7 mouse cellular contexts compared by ENCODE assay signal in the genomic region with DNA sequence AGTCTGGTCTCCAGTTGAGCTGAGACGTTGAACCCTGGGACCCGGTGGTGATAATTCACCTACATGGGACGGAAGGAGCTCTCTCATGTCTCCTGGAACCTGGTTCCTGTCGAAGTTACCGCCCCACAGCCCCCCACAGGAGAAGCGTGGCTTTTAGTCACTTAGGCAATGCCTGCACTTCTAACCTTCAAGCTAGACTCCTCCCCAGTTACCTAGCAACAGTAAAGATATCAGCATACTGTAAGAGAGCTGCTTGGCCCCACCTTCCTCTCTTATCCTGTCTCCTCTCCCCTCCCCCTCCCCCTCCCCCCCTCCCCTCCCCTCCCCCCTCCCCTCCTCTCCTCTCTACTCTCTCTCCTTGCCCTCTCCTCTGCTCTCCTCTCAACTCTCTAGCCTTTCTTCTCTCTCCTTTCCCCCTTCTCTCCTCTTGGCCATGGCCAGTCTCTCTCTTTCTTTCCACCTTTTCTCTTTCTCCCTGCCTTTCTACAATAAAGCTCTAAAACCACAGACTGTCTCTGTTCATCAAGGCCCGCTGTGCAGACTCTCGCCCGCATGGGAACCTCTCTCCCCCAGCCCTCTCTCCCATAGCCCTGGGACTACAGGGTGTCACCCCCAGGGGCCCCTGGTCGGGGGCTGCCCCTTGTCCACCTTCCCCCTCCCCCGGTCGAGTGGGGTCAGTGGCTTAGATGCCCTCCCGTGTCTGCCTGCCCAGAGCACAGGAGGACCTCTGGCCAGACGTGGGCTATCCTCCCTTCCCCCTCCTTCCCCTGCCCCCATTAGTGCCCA.
DNase-seq lines count a peak whose midpoint lies in the region; ATAC-seq and TF ChIP-seq lines count a peak whose summit lies in the region.

No protein-coding gene starts in this region.

- no peak overlapping the region for H3K4me2 ChIP-seq in kidney, postnatal 0 days (ENCODE audit: low read length)
- no peak overlapping the region for H3K4me2 ChIP-seq in kidney, embryonic 14.5 days (replicated peaks; ENCODE audit: low read depth, low read length)
- H3K4me2 ChIP-seq in forebrain, embryonic 15.5 days (replicated peaks): no peak overlapping the region
- no peak overlapping the region for H3K4me2 ChIP-seq in neural tube, embryonic 14.5 days (ENCODE audit: low read depth, low read length)

- H3K9me3 ChIP-seq in kidney, postnatal 0 days (replicated peaks; ENCODE audit: low read length): no peaks in the 10 kb centered on the region
- H3K9me3 ChIP-seq in kidney, embryonic 14.5 days (ENCODE audit: control insufficient read depth, low read length): no peaks in the 10 kb centered on the region
- H3K9me3 ChIP-seq in forebrain, embryonic 15.5 days: no peaks in the 10 kb centered on the region
- H3K9me3 ChIP-seq in neural tube, embryonic 14.5 days (ENCODE audit: control insufficient read depth, low read length): no peaks in the 10 kb centered on the region

- H3K27ac ChIP-seq in kidney, postnatal 0 days: no peak overlapping the region
- no peak overlapping the region for H3K27ac ChIP-seq in kidney, embryonic 14.5 days (ENCODE audit: low read depth, low read length)
- no peak overlapping the region for H3K27ac ChIP-seq in forebrain, embryonic 15.5 days (replicated peaks)
- no peak overlapping the region for H3K27ac ChIP-seq in neural tube, embryonic 14.5 days (ENCODE audit: low read depth, low read length)
- no peak overlapping the region for H3K27ac ChIP-seq in gastrocnemius, adult 2 months

- intact Hi-C loops in gastrocnemius, adult 2 months (cut with DNase I): no loop called here

- H3K27me3 ChIP-seq in kidney, postnatal 0 days (ENCODE audit: insufficient read depth, low read length): no peaks in the 10 kb centered on the region
- no peaks in the 10 kb centered on the region for H3K27me3 ChIP-seq in kidney, embryonic 14.5 days (ENCODE audit: control insufficient read depth, insufficient read depth, low read length)
- no peaks in the 10 kb centered on the region for H3K27me3 ChIP-seq in forebrain, embryonic 15.5 days
- H3K27me3 ChIP-seq in neural tube, embryonic 14.5 days (ENCODE audit: control insufficient read depth, insufficient read depth, low read length): no peaks in the 10 kb centered on the region

- H3K4me1 ChIP-seq in kidney, postnatal 0 days (replicated peaks; ENCODE audit: insufficient read depth, low read length): no peaks in the 10 kb centered on the region
- H3K4me1 ChIP-seq in kidney, embryonic 14.5 days (ENCODE audit: control insufficient read depth, insufficient read depth, low read length): no peaks in the 10 kb centered on the region
- H3K4me1 ChIP-seq in forebrain, embryonic 15.5 days: no peaks in the 10 kb centered on the region
- H3K4me1 ChIP-seq in neural tube, embryonic 14.5 days (ENCODE audit: control insufficient read depth, insufficient read depth, low read length): no peaks in the 10 kb centered on the region

- ATAC-seq in kidney, postnatal 0 days (replicated peaks; ENCODE audit: low FRiP score, low read depth): peak; percentile 63; the same call in 1 of the 2 replicates
- no peak for ATAC-seq in kidney, embryonic 14.5 days (ENCODE audit: low FRiP score, low TSS enrichment)
- ATAC-seq in forebrain, embryonic 15.5 days (replicated peaks): peak; percentile 53; the same call in 1 of the 2 replicates
- ATAC-seq in neural tube, embryonic 14.5 days (ENCODE audit: low read depth): peak; percentile 49; the same call in 1 of the 2 replicates

- DNase-seq in kidney, postnatal 0 days (ENCODE audit: low spot score): no peak
- peak; percentile 46 for DNase-seq in c-Kit-positive CD71-positive TER-119-negative erythroid progenitor cells, embryonic 14.5 days (ENCODE audit: low read depth)
- DNase-seq in retina, postnatal 1 day: no peak
- no peak for DNase-seq in gastrocnemius, adult 2 months

- no peaks in the 10 kb centered on the region for H3K36me3 ChIP-seq in kidney, postnatal 0 days (ENCODE audit: insufficient read depth, low read length)
- no peaks in the 10 kb centered on the region for H3K36me3 ChIP-seq in kidney, embryonic 14.5 days (ENCODE audit: control insufficient read depth, insufficient read depth, low read length)
- no peaks in the 10 kb centered on the region for H3K36me3 ChIP-seq in forebrain, embryonic 15.5 days
- H3K36me3 ChIP-seq in neural tube, embryonic 14.5 days (ENCODE audit: control insufficient read depth, insufficient read depth, low read length): no peaks in the 10 kb centered on the region

- no peak overlapping the region for H3K4me3 ChIP-seq in kidney, postnatal 0 days (replicated peaks; ENCODE audit: low read depth, low read length)
- no peak overlapping the region for H3K4me3 ChIP-seq in kidney, embryonic 14.5 days (ENCODE audit: low read length)
- no peak overlapping the region for H3K4me3 ChIP-seq in forebrain, embryonic 15.5 days
- H3K4me3 ChIP-seq in neural tube, embryonic 14.5 days (ENCODE audit: low read depth, low read length): no peak overlapping the region
- H3K4me3 ChIP-seq in gastrocnemius, adult 2 months: no peak overlapping the region

- no peak for TF ChIP-seq CTCF in kidney, postnatal 0 days (IDR thresholded peaks at IDR 0.05; ENCODE audit: low read depth)
- no peak for TF ChIP-seq CTCF in gastrocnemius, adult 2 months (IDR thresholded peaks at IDR 0.05)

- H3K9ac ChIP-seq in kidney, postnatal 0 days (ENCODE audit: low read depth, low read length): no peak overlapping the region
- no peak overlapping the region for H3K9ac ChIP-seq in kidney, embryonic 14.5 days (ENCODE audit: low read depth, low read length)
- no peak overlapping the region for H3K9ac ChIP-seq in forebrain, embryonic 15.5 days (replicated peaks)
- no peak overlapping the region for H3K9ac ChIP-seq in neural tube, embryonic 14.5 days (replicated peaks; ENCODE audit: low read depth, low read length)

- 20% methylated on average over 14 of the region's 14 CpGs for WGBS in kidney, postnatal 0 days
- 24% methylated on average over 14 of the region's 14 CpGs for WGBS in kidney, embryonic 14.5 days
- WGBS in forebrain, embryonic 15.5 days: 38% methylated on average over 14 of the region's 14 CpGs
- 36% methylated on average over 14 of the region's 14 CpGs for WGBS in neural tube, embryonic 14.5 days
